Mouse (Mus musculus) adrenal gland, adult 2 months (tissue): ENCODE data around the gene Slc41a3. TPM values are rescaled to one million over a fixed set of nuclear protein-coding genes. Genes with fewer than 3 reads are reported as not detected.

Experiments used
- DNase-seq: peaks from one replicate; pipeline ENCODE4 v3.0.0; 2021
- microRNA-seq, 2 experiments: library from miRNA; unstranded; fragments of <30 nt; microRNA quantifications; one replicate each; pipeline ENCODE4 v1.2.0; 2021
- polyA plus RNA-seq: library from polyadenylated mRNA; depleted of rRNA; stranded (reverse); fragments of >200 nt; gene quantifications from 2 replicates; pipeline ENCODE4 v1.2.3, GENCODE M21; 2012; rRNA removed
- total RNA-seq, 2 experiments: library from RNA; stranded (reverse); gene quantifications; 2 replicates each; pipeline ENCODE4 v1.2.3; 2021

Gene Slc41a3
- total and polyA plus RNA-seq, 3 experiments, result 29.1 to 52.0 (median 30.2) TPM

- DNase-seq, result no peak
These were observed 79.5 kb downstream of the Slc41a3 start for GRCm38 (mm10) chr6:90683831-90684532.

- DNase-seq, result peak; percentile 54
These were observed 82.3 kb downstream of the Slc41a3 start for GRCm38 (mm10) chr6:90686812-90687211.

GRCm38 (mm10) chr6:90688003-90688402 is 83.5 kb downstream of the Slc41a3 start:
- no peak for DNase-seq

- DNase-seq, result no peak
These were observed 84.2 kb downstream of the Slc41a3 start for GRCm38 (mm10) chr6:90688742-90689141.

GRCm38 (mm10) chr6:90689500-90689899 is 85.0 kb downstream of the Slc41a3 start:
- no peak for DNase-seq

- peak; percentile 73 for DNase-seq
These were observed 87.4 kb downstream of the Slc41a3 start for GRCm38 (mm10) chr6:90691935-90692334.

GRCm38 (mm10) chr6:90692404-90692803 is 87.9 kb downstream of the Slc41a3 start:
- no peak for DNase-seq

GRCm38 (mm10) chr6:90695754-90696153 is 91.2 kb downstream of the Slc41a3 start:
- peak; percentile 83 for DNase-seq

Small RNA genes within 50 kb of the gene (microRNA-seq; reads per million reads assigned to microRNA genes)
- gene Gm24816, result 0 reads per million in 2 experiments

Other genes starting within 250 kb of the Slc41a3 start
- gene Zxdc, start 235.2 kb upstream of the Slc41a3 start, total RNA-seq, result 10 to 100 TPM; 18.8 to 33.4 TPM
- 70.1 and 75.8 TPM in 2 replicates for gene Zxdc, start 235.2 kb upstream of the Slc41a3 start, polyA plus RNA-seq
- 1 to 10 TPM in 1 of 2 experiments, under 1 TPM in 1; 0.76 to 1.4 TPM for gene Cfap100, start 175.9 kb upstream of the Slc41a3 start, total RNA-seq
- 0.03 and 0.33 TPM in 2 replicates for gene Cfap100, start 175.9 kb upstream of the Slc41a3 start, polyA plus RNA-seq
- gene Klf15, start 142.1 kb upstream of the Slc41a3 start, total RNA-seq, result 10 to 100 TPM; 32.6 to 43.7 TPM
- 73.8 and 79.8 TPM in 2 replicates for gene Klf15, start 142.1 kb upstream of the Slc41a3 start, polyA plus RNA-seq
- gene Aldh1l1, start 118.3 kb upstream of the Slc41a3 start, total RNA-seq, result 100 to 1,000 TPM; 136 to 202 TPM
- gene Aldh1l1, start 118.3 kb upstream of the Slc41a3 start, polyA plus RNA-seq, result 83.4 and 111 TPM in 2 replicates